Mouse (Mus musculus) c-Kit-positive CD71-positive TER-119-negative erythroid progenitor cells, embryonic 14.5 days (primary cell): ENCODE measurements around the gene Rpp14.

ENCODE experiments used
- DNase-seq: peaks from one replicate; pipeline ENCODE4 v3.0.0-alpha.2; 2013; ENCODE audit warnings: low read depth

Gene Rpp14

GRCm38 (mm10) chr14:8080165-8080679, at the start of gene Rpp14:
Gene Rpp14 (plus strand): TSS chr14:8080367.
- peak; percentile 94 for DNase-seq

DNA sequence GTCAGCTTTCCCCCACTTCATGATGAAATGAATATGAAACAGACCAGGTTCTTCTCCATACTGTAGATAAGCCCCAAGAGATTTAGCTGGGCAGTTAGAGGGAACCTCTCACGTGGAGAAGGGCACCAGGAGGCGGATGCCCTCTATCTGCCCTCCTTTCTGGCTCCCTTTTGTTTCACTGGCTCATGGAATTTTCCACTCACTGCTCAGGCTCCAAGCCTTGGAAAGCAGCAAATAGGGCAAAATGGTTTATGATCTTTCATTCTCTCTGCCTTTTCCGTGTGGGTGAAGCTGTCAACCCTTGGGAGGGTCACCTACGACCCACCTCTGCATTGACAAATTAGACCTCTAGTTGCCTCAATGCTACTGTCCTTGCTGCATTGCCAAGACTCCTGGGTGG, 49.6 kb upstream of the Rpp14 start:
- DNase-seq = no peak

DNA sequence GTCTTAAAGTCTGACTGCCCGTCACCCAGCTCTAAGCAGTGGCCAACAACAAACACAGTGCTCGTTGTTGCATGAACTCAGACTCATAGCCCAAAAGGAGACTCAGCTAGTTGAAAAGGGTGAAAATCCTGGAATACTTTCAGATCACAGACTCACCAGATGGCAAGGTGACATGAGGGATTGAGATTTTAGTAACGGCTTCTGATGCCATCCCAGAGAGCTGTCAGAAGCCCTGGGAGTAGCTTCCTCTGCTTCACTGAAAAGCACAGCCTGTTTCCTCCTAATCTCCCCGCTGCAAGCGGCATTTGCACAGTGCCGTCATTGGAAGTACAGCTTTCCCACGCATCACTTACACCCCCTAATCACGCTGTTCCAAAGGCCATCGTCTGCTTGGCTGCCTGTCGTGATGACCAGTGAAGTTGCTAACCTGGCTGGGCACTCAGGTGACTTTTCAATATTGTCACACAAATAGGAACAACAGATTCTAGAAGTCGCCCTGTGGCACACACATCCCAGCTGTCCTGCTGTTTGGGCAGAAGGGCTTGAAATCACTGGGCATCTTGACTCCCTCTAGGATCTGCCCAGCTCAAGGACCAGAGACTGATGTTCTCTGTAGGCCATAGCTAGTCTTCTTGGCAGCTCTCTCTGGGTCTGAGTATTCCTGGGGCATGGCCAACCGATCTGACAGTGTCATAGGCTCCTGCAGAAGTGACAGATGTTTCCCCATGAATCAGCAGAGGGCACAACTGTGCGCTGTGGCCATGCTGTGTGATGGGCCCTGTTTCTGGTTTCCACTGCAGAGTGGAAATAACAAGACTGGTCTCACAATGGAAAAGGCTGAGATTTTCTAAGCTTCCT, 47.9 kb upstream of the Rpp14 start:
- DNase-seq = no peak

GRCm38 (mm10) chr14:8034561-8034960, 45.6 kb upstream of the Rpp14 start:
- no peak for DNase-seq

DNA sequence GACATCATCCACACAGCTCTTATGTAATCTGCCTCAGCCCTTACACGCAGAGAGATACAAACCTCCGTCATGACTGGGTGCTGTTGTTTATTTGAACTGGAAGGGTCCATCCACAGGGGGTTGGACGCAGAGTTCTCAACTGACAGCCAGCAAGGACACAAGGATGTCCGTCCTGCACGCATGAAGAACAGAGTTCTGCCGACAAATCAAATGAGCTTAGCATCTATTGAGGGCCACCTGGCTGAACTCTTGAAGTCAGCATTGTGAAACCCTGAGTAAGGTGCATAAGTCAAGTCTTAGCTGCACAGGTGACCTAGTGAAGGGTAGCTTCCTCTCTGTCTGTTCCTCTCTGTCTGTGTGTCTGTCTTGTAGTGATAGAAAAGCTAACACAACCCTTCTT, 44.2 kb upstream of the Rpp14 start:
- DNase-seq = no peak

DNA sequence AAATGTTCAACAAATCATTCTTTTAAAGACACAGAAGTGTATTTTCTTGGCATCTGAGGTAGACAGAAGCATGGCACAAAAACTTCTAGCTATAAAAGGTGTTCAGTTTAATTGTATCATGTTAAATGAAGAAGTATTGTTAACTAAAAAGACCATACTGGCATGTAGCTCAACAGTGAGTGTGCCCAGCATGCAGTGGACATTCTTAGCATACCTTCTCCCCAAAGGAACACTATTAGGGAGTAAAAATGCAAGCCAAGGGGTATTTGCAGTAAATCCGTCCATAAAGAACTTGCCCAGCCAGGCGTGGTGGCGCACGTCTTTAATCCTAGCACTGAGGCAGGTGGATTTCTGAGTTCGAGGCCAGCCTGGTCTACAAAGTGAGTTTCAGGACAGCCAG, 43.8 kb upstream of the Rpp14 start:
- DNase-seq = no peak

DNA sequence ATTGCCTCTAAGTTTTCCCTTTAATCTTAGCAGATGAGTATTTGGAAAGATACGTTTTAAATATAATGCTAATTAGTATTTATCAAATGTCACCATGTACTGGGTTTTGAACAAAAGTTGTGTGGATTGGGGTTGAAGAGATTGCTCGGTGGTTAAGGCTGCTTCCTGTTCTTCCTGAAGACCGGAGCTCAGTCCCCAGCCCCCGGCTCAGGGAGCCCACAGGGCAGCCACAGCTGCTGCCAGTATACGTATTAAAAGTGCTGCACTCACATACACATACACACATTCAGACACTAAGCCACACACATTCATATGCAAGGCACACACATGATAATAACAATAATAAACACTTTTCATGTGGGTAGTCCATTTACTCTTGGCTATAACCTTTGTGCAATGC, 42.0 kb upstream of the Rpp14 start:
- DNase-seq = no peak

DNA sequence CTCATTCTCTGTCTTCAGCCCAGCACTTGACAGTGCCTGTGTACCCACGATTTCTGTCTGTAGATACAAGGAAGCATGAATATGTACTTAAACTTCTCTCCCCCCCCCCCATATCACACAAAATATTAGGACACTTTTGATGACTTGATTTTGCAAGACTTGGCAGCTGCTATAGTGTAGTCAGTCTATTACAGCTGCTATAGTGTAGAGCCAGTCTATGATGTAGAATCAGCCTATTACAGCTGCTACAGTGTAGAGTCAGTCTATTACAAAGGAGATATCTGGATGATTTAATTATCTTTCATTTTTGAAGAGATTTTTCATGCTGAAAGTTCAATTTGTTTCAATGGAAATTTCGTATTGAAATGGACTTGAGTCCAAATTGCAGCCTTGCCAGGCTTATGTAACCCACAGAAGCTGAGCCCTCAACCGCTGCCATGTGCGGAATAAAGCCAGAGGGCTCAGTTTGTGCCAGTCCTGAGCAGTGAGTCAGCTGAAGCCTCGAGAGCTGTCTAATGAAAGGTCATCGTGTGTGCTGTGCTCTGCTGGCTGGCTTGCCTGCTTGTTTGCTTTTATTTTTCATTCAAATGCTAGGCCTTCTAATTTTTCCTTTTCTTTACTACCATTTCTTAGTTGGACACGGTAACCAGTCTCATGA, 41.2 kb upstream of the Rpp14 start:
- DNase-seq = no peak

DNA sequence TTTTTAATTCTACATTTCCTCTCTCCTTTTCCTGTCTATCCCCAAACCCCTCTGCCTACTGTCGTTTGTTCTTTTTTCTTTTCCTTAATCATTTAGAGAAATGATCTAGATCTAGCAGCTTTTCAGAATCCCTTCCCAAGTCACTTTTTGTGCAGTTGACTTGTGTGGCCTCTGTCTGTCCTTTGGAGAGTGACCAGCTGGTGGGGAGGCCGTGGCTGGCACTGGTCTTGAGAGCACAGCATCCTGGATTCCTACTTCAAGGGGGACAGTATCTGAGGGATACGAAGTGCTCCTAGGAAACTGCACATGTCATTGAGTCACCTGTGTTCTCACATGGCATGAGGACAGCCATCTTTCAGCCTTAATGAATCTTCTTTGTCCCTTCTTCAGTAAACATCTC, 40.0 kb upstream of the Rpp14 start:
- no peak for DNase-seq

DNA sequence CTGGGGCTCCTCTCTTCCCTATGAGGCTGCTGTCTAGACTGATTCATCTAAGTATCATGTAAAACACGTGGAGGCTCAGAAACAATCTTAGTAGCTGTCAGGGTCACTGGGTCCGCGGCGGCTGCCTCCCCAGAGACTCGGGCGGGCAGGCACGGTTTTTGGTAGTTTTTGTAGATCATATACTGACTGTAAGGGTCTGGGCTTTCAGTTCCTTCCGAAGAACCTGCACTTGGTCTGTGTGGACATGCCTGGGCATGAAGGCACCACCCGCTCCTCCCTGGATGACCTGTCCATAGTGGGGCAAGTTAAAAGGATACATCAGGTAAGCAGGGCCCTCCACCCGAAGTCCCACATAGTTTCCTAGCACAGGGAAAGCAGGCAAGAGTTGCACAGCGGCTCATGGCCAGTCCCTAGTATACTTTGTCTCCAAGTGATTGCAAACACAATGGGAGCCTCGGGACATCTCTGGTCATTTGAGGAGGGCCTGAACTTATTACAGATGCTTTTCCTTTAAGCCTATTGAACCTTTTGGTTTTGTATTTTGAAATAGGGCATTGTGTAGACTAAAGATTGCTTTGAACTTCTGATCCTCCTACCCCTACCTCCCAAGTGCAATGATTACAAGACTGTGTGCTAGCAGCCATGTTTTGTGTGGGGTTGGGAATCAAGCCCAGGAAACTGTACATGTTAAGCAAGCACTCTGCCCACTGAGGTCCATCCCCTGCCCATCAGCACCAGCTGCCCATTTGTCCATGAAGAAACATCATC, 39.1 kb upstream of the Rpp14 start:
- DNase-seq = no peak

DNA sequence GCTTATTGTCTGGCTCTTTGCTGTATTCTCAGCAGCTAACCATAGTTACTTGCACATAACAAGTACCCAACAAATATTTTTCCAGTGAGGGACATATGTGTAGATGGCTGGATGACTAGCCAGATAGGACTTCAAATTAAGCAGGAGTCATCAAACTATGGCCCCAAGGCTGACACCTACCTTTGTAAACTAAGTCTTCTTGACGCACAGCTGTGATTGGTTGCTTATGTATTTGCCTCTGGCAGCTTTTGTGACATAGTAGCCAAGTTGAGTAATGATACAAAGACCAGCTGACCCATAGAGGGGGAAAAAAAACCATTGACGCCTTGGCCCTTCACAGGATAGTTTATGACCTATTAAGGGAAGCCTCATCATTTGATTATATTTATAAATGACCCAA, 38.0 kb upstream of the Rpp14 start:
- DNase-seq = no peak

GRCm38 (mm10) chr14:8042577-8042976, 37.6 kb upstream of the Rpp14 start:
- DNase-seq = no peak

- peak; percentile 40 for DNase-seq
Observed at GRCm38 (mm10) chr14:8044330-8044729, 35.8 kb upstream of the Rpp14 start.

GRCm38 (mm10) chr14:8044786-8045185, 35.4 kb upstream of the Rpp14 start:
- no peak for DNase-seq

DNA sequence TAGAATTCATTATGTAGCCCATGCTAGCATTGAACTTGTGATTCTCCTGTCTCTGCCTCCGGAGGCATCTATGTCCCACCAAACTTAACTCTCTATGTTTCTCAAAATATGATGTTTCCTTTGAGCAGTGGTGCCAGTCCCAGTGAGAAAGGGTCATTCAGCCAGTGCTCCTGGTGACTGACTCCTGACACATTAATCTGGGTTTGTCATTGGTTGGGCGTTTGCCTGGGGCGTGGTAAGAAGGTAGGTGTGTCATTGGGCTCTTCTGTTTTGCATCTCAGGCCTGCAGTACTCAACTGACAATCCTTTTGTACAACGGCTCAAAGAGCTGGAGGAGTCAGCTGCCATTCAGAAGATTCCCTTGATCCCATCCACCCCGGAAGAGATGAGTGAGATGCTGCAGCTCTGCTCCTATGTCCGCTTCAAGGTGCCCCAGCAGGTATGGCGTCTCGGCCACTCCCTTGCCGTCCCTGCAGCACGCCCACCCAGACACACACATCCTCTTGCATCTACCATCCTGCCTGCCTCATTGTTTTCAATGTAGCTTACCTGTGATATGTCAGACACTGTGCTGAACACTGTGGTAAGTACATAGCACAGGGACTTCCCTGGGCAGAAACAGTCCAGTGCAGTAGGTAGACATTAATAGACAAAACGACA, 34.9 kb upstream of the Rpp14 start:
- no peak for DNase-seq

DNA sequence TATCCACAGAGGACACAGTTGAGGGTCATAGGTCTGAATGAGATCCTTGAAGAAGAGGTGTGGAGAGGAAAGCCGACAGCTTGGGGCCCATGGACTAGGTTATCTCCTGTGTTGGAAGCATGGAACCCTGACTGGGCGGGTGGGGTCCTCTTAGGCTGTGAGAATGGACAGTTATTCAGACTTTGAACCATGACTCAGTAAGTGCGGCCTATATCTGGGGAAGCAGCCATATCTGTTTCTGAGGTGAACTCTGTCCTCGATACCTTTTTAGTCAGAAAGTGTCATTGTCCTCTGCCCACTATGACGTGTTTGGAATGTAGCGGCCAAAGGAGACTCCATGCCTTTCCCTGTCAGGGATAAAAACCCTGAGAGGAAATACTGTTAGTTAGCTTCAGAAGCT, 33.3 kb upstream of the Rpp14 start:
- DNase-seq = no peak

- no peak for DNase-seq
Observed at GRCm38 (mm10) chr14:8049334-8049733, 30.8 kb upstream of the Rpp14 start.

DNA sequence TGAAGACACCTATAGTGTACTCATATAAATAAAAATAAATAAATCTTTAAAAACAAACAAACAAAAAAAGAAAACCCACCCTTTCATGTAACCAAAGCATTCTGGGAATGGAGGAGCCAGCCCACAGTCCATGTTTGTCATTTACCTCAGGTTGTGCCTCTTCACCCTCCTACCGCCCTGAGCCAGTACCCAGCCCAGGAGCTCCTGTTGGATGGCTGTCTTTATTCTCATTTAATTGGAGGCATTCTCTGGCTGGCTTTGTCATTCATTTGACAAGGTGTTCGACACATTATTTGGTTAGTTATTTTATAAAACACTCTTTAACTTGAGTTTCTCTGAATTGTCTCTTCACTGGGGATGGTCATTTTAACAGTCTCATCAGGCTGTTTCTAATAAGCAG, 28.3 kb upstream of the Rpp14 start:
- no peak for DNase-seq

DNA sequence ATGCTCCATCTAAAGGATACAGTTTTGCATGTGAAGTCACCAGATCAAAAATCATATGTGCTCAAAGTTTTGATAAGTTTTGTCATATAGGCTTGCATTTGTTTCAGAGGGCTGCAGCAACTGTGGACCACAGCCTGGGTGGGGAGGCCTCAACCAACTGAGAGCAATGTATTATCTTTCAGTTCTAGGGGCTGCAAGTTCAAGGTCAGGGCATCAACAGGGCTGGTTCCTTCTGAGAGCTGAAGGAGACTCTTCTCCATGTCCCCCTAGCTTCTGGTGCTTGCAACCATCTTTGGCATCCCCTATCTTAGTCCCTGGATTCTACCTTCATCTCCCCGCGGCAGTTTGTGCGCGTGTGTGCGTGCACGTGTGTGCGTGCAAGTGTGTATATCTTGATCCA, 27.5 kb upstream of the Rpp14 start:
- no peak for DNase-seq

- no peak for DNase-seq
Observed at GRCm38 (mm10) chr14:8054310-8055102, 25.7 kb upstream of the Rpp14 start.

- DNase-seq = no peak
Observed at GRCm38 (mm10) chr14:8056076-8056475, 24.1 kb upstream of the Rpp14 start.
